Mouse (Mus musculus): Measurements from ENCODE around the gene Snd1. TPM values are rescaled to one million over a fixed set of nuclear protein-coding genes. Genes with fewer than 3 reads are reported as not detected.

Gene Snd1
- total RNA-seq, 2 experiments from 2014 or later, result 75.4 to 78.4 TPM

GRCm38 (mm10) chr6:28847616-28848015, 372.7 kb downstream of the Snd1 start:
- no peak for DNase-seq (ENCODE audit: low spot score)
- intact Hi-C loops (cut with DNase I), result no loop called here

- DNase-seq (ENCODE audit: low spot score), result no peak
- intact Hi-C loops (cut with DNase I), result no loop called here
Observed at GRCm38 (mm10) chr6:28848285-28848794, 373.4 kb downstream of the Snd1 start.

DNA sequence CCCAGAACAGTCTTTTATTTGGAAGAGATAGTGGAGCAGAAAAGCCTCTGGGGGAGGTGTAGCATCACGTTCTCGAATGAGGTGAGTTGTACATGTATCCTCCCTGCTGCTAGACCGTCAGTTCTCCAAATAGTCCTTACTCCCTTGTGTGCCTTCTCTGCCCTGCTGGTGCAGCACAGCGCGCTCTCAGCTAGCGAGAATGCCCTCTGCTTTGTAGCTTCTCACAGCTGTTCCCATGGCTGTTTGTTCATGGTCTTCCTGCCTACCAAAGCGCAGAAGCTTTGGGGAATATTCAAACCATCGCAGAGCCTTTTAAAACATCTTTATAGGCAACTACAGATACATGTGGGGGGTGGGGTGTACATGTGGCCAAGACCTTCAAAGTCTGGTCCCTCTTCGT, 374.0 kb downstream of the Snd1 start:
- no peak for DNase-seq (ENCODE audit: low spot score)
- intact Hi-C loops (cut with DNase I), result no loop called here

DNA sequence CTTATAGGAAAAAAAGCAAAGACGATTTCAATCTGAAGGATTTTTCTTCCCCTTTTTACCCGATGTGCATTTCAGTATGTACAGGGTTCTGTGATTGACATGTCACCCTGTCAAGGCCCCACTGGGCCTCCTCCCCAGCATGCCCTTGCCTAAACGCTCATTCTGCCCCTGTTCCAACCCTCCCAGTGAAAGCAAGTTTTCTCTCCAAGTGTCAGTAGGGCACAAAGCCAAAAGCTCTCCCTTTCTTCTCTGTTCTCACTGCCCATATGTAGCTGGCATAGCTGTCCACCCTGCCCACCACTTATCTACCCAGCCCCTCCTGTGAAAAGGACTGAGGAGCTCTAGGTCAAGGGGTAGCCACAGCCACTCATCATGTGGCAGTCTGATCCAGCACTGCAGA, 374.4 kb downstream of the Snd1 start:
- no peak for DNase-seq (ENCODE audit: low spot score)
- intact Hi-C loops (cut with DNase I), result no loop called here

DNA sequence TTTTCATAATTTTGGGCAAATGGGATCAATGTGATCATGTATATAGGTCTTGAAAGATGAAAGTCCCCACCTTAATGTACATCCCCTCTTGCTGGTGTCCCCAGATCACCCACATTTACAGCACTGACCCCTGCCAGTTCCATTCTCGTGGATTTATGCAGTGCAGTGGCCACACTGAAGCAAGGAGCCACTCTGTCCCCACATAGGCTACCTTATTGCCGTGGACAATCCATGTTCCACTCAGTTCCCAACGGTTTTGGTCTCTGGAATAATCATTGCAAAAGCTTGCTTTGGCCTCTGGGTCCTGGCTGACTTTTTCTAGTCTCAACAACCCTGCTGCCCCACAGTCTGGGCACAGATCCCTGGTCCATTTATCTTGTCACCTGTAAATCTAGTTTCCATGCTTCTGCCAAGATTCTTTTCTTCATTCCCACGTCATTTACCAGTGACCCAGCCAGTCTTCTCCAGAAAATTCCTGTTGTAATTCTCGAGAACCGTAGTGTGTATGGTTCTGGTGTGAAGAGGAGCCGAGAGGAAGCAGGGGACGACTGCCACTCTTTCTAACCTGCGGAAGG, 375.5 kb downstream of the Snd1 start:
- intact Hi-C loops (cut with DNase I), result no loop called here
- DNase-seq (ENCODE audit: low spot score), result no peak

- no peak for DNase-seq (ENCODE audit: low spot score)
- intact Hi-C loops (cut with DNase I), result no loop called here
Observed at GRCm38 (mm10) chr6:28852342-28852741, 377.4 kb downstream of the Snd1 start.

GRCm38 (mm10) chr6:28853164-28853563, 378.2 kb downstream of the Snd1 start:
- intact Hi-C loops (cut with DNase I), result no loop called here
- DNase-seq (ENCODE audit: low spot score), result no peak

- no peak for DNase-seq (ENCODE audit: low spot score)
- intact Hi-C loops (cut with DNase I), result no loop called here
Observed at GRCm38 (mm10) chr6:28853654-28854053, 378.7 kb downstream of the Snd1 start.

DNA sequence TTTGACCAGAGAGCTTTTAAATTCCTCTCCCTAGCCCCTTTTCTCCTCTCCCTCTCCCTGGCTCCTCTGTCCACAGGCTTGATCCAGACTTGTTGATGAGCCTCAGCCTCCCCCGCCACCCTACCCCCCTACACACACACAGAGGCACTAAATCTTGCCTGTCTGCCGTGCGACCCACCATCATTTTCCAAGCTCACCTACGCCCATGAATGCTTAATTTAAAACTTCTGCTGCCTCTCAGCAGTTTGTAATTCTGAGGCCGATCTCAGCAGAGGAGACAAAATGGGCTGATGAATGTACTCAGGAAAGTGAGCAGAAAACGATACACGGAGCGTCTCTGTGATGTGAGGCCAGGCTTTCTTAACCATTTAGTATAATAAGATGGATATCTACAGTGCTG, 379.7 kb downstream of the Snd1 start:
- no peak for DNase-seq (ENCODE audit: low spot score)
- intact Hi-C loops (cut with DNase I), result no loop called here

GRCm38 (mm10) chr6:28855442-28855841, 380.5 kb downstream of the Snd1 start:
- no peak for DNase-seq (ENCODE audit: low spot score)
- intact Hi-C loops (cut with DNase I), result no loop called here

DNA sequence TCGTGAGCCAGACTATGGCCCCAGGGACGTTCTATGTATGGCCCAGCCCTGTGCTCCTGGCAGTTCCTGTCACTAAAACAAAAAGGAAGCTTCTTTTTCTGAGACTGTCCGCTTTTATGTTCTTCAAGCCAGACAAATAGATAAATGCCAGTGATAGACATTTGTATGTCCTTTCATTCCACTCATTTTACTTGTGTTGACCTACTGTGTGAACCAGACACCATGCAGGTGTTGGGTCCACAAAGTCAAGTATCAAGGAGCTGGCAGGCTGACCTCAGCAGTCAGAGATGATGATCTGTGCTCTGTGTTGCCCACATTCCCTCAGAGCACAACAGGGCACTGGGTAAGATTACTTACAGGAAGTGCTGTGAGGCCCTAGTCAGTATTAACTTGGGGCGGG, 381.9 kb downstream of the Snd1 start:
- DNase-seq (ENCODE audit: low spot score), result no peak
- intact Hi-C loops (cut with DNase I), result no loop called here

- intact Hi-C loops (cut with DNase I), result no loop called here
- DNase-seq (ENCODE audit: low spot score), result no peak
Observed at GRCm38 (mm10) chr6:28857198-28858180, 382.6 kb downstream of the Snd1 start.

DNA sequence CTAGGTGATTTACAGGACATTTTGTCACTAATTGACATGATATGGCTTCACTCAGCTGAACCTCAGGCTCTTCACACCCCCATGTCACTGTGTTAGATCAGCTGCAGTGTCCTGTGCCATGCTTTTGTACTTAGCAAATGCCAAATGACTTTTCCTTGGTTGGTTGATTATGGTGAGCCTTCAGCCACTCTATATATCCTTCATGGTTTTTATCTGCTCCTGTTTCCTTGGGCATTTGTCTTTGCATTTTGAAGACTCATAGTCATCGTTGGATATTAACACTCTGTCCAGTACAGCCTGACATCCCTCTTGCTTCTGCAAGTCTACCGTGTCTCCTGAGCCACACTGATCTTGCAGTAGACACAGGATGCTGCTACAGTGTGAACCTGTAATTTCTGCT, 384.2 kb downstream of the Snd1 start:
- DNase-seq (ENCODE audit: low spot score), result no peak
- intact Hi-C loops (cut with DNase I), result no loop called here

- no peak for DNase-seq (ENCODE audit: low spot score)
- intact Hi-C loops (cut with DNase I), result no loop called here
Observed at GRCm38 (mm10) chr6:28860450-28860849, 385.5 kb downstream of the Snd1 start.

DNA sequence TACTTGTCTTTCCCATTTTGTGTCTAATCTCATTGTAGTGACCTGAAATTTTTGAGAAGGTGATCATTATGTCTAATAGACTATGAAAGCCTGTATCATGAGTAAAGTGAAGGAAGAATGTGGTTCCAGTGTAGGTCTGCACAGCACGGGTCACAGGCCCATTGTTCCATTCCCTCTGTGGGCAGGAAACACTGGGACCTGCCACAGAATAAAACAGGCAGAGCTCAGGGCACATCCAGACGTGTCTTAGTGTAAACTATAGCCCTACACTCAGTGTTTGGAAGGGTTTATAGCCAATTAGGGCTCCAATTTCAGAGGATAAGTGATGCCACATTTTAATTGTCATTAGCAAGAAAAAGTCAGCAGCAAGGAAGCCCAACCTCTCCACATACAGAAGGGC, 386.0 kb downstream of the Snd1 start:
- no peak for DNase-seq (ENCODE audit: low spot score)
- intact Hi-C loops (cut with DNase I), result no loop called here

DNA sequence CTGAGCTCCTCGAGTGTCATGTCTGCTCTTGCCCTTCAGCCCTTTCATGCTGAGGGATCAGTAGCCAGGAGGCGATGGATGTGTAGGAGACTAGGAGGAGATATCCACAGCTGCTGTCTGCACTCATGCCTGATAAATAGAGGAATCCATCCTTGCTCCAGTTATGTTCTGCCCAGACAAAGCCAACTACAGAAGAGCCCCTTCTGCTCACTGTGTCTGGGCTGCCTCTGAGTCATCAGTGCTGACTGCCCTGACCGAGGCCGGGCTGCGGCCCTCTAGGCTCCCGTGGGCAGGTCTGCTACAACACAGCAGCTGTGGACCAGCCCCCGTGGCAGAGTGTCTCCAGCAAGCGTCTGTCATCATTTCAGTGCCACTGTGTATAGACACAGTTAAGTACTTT, 387.4 kb downstream of the Snd1 start:
- intact Hi-C loops (cut with DNase I), result no loop called here
- DNase-seq (ENCODE audit: low spot score), result no peak

- intact Hi-C loops (cut with DNase I), result no loop called here
- DNase-seq (ENCODE audit: low spot score), result no peak
Observed at GRCm38 (mm10) chr6:28864684-28865083, 389.7 kb downstream of the Snd1 start.

DNA sequence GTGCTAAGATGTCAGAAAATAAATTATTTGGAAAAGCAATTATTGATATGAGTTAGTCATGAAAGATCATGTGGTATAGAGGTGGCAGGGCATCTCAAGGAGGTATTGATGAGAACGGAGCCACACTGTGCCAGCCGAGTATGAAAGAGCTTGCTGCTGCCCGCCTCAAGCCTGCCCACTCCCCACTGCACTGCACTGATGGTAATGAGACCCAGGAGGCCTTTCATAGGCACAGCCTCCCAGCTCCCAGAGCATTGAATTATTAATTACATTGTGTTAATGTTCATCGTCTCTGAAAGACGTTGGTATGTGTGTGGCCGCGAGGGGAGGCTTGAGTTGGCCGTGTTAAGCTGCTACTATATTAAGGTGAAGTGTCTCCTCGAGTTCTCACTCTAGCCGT, 390.2 kb downstream of the Snd1 start:
- intact Hi-C loops (cut with DNase I), result no loop called here
- DNase-seq (ENCODE audit: low spot score), result no peak

DNA sequence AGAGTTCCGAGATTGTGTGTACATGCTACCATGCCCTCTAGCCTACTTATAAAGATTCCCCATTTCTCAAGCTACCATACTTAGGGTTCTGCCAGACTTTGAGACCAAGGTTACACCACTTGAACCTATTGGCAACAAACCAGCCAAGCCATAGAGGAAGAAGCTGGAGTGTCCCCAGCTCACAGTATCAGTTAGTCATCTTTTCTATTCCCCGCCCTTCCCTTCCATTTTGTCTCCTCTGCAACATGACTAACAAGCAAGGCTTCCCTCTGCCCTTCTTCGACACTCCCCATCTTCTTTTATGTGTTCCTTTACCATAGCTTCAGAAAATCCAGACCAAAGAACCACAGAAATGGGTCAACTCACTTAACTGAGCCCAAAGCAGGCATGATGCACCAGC, 391.3 kb downstream of the Snd1 start:
- intact Hi-C loops (cut with DNase I), result no loop called here

DNA sequence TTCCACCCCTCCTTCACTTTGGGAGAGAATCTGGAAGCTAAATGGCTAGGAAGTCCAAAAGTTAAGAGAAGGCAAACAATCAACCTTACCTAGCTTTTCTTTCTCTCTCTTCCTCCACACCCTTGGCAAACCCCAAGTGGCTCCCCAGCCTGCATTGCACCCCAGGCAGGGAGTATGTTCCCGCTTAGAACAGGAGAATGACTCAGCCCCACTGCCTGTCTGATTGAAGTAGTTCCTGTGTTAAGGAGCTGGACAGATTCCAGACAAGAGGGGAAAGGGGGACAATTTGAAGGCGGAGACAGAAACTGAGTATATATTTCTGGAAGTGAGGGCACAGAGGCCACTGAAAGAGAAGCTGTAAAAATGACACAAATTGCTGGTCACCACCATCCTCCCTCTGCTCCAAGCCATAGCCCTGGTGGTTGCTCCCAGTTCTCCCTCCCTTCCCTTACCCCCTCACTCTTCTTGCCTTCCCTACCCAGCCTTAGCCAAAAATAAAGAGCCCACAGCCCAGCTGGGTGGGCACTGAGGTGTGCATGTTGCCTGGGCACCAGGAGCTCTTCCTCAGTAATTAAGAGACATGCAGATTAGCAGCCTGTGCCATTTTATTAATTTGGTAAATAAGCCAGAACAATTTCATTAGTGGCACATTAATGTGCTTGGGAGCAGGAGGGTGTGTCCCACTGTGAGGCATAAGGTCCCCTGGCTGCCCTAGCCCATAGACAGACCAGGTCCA, 392.7 kb downstream of the Snd1 start:
- intact Hi-C loops (cut with DNase I), result no loop called here
- no peak for DNase-seq (ENCODE audit: low spot score)

More for the DNA sequence above, 391.3 kb downstream of the Snd1 start:
- no peak for DNase-seq (ENCODE audit: low spot score)
